In genomic region chr9:8134117-8134574, GRCm38 (mm10) we compare ENCODE assay signal across 8 mouse cellular contexts. TPM values are rescaled to one million over a fixed set of nuclear protein-coding genes. Genes with fewer than 3 reads are reported as not detected.
DNase-seq lines count a peak whose midpoint lies in the region; ATAC-seq and TF ChIP-seq lines count a peak whose summit lies in the region.

Gene Cep126, minus strand, starts transcription at chr9:8134294.

- no peaks in the 10 kb centered on the region for H3K36me3 ChIP-seq in forebrain, embryonic 10.5 days (replicated peaks)
- no peaks in the 10 kb centered on the region for H3K36me3 ChIP-seq in heart, embryonic 14.5 days (ENCODE audit: control insufficient read depth, insufficient read depth, low read length)
- no peaks in the 10 kb centered on the region for H3K36me3 ChIP-seq in kidney, postnatal 0 days (ENCODE audit: insufficient read depth, low read length)
- no peaks in the 10 kb centered on the region for H3K36me3 ChIP-seq in midbrain, postnatal 0 days (ENCODE audit: insufficient read depth, low read length)

- under 1% methylated on average over 71 of the region's 72 CpGs for whole genome bisulfite sequencing in forebrain, embryonic 10.5 days
- WGBS in heart, embryonic 14.5 days, result under 1% methylated on average over 65 of the region's 72 CpGs
- under 1% methylated on average over 65 of the region's 72 CpGs for WGBS in kidney, postnatal 0 days
- WGBS in midbrain, postnatal 0 days, result under 1% methylated on average over 63 of the region's 72 CpGs

- peaks cover 8% of the 10 kb centered on the region for H3K27me3 ChIP-seq in forebrain, embryonic 10.5 days (ENCODE audit: poor library complexity, severe bottlenecking)
- no peaks in the 10 kb centered on the region for H3K27me3 ChIP-seq in heart, embryonic 14.5 days (ENCODE audit: control insufficient read depth, insufficient read depth, low read length)
- H3K27me3 ChIP-seq in kidney, postnatal 0 days (ENCODE audit: insufficient read depth, low read length), result no peaks in the 10 kb centered on the region
- no peaks in the 10 kb centered on the region for H3K27me3 ChIP-seq in midbrain, postnatal 0 days (ENCODE audit: insufficient read depth, low read length)

- peak within 1 kb of the TSS; percentile 87 for H3K27ac ChIP-seq in forebrain, embryonic 10.5 days
- no peak within 1 kb of the TSS for H3K27ac ChIP-seq in heart, embryonic 14.5 days (replicated peaks in 1 of 2; ENCODE audit: control insufficient read depth in 1 of 2, insufficient read depth in 1 of 2, low read depth in 2 of 2, low read length in 2 of 2)
- no peak within 1 kb of the TSS for H3K27ac ChIP-seq in kidney, postnatal 0 days
- H3K27ac ChIP-seq in midbrain, postnatal 0 days (ENCODE audit: low read depth, low read length), result peak within 1 kb of the TSS; percentile 55; the same call in 1 of the 2 replicates

- peak; percentile 61 to 69 for DNase-seq in B cell, adult 2 months
- DNase-seq in brain, embryonic 18.5 days (ENCODE audit: low read depth, low spot score), result peak; percentile 51
- peak; percentile 90 for DNase-seq in forebrain, embryonic 10.5 days (ENCODE audit: extremely low spot score, low spot score)
- DNase-seq in kidney, postnatal 0 days (ENCODE audit: low spot score), result peak; percentile 89
- peak; percentile 75 for DNase-seq in liver
- DNase-seq in midbrain, postnatal 0 days (ENCODE audit: low spot score), result peak; percentile 84
- peak; percentile 15 to 37 for DNase-seq in spleen, postnatal 36 days (ENCODE audit: low spot score in 2 of 2)

- ATAC-seq in heart, embryonic 14.5 days (ENCODE audit: insufficient number of reproducible peaks, insufficient read depth, low FRiP score, low read depth), result peak; percentile 92
- ATAC-seq in kidney, postnatal 0 days (replicated peaks; ENCODE audit: low FRiP score, low read depth), result peak; percentile 98
- ATAC-seq in midbrain, postnatal 0 days (ENCODE audit: low FRiP score), result peak; percentile 96

- peaks cover 10% of the 10 kb centered on the region for H3K4me1 ChIP-seq in forebrain, embryonic 10.5 days
- H3K4me1 ChIP-seq in heart, embryonic 14.5 days (ENCODE audit: control insufficient read depth in 2 of 2, insufficient read depth in 2 of 2, low read length in 2 of 2), result no peaks in the 10 kb centered on the region; a peak in 1 of 4 replicates
- no peaks in the 10 kb centered on the region for H3K4me1 ChIP-seq in kidney, postnatal 0 days (replicated peaks; ENCODE audit: insufficient read depth, low read length)
- 0 out of 2 replicates have a peak, but pooled peaks cover 4% of the 10 kb centered on the region for H3K4me1 ChIP-seq in midbrain, postnatal 0 days (ENCODE audit: insufficient read depth, low read length)

- no peaks in the 10 kb centered on the region for H3K9me3 ChIP-seq in forebrain, embryonic 10.5 days
- H3K9me3 ChIP-seq in heart, embryonic 14.5 days (ENCODE audit: control insufficient read depth, low read length), result no peaks in the 10 kb centered on the region
- no peaks in the 10 kb centered on the region for H3K9me3 ChIP-seq in kidney, postnatal 0 days (replicated peaks; ENCODE audit: low read length)
- H3K9me3 ChIP-seq in midbrain, postnatal 0 days (ENCODE audit: low read length), result no peaks in the 10 kb centered on the region

- H3K4me3 ChIP-seq in forebrain, embryonic 10.5 days, result peak within 1 kb of the TSS; percentile 83
- H3K4me3 ChIP-seq in heart, embryonic 14.5 days (ENCODE audit: control insufficient read depth in 1 of 2, insufficient read depth in 1 of 2, low read depth in 1 of 2, low read length in 2 of 2), result peak within 1 kb of the TSS; percentile 93 to 94
- H3K4me3 ChIP-seq in kidney, postnatal 0 days (replicated peaks; ENCODE audit: low read depth, low read length), result peak within 1 kb of the TSS; percentile 83
- peak within 1 kb of the TSS; percentile 78 for H3K4me3 ChIP-seq in midbrain, postnatal 0 days (ENCODE audit: low read depth, low read length)

- H3K4me2 ChIP-seq in heart, embryonic 14.5 days (ENCODE audit: low read length), result peak within 1 kb of the TSS; percentile 83
- H3K4me2 ChIP-seq in kidney, postnatal 0 days (ENCODE audit: low read length), result peak within 1 kb of the TSS; percentile 74
- H3K4me2 ChIP-seq in midbrain, postnatal 0 days (ENCODE audit: low read depth, low read length, poor library complexity, severe bottlenecking), result peak within 1 kb of the TSS; percentile 72

- TF ChIP-seq CTCF in kidney, postnatal 0 days (IDR thresholded peaks at IDR 0.05; ENCODE audit: low read depth), result no peak
- no peak for TF ChIP-seq CTCF in midbrain, postnatal 0 days (IDR thresholded peaks at IDR 0.05)

- peak within 1 kb of the TSS; percentile 72 for H3K9ac ChIP-seq in heart, embryonic 14.5 days (ENCODE audit: low read length)
- peak within 1 kb of the TSS; percentile 53 for H3K9ac ChIP-seq in kidney, postnatal 0 days (ENCODE audit: low read depth, low read length)
- H3K9ac ChIP-seq in midbrain, postnatal 0 days (replicated peaks; ENCODE audit: low read length, poor library complexity, severe bottlenecking), result peak within 1 kb of the TSS; percentile 84

RNA-seq across cellular contexts. Expression of gene Cep126, which starts in this region (rescaled TPM):
- polyA plus RNA-seq in forebrain, embryonic 10.5 days (2016; fragmentation: Nextera tagmentation; extraction: Ambion mirVana), result 2.7 and 3.1 TPM in 2 replicates
- polyA plus RNA-seq in heart, embryonic 14.5 days (2014; fragmentation: Nextera tagmentation; extraction: Ambion mirVana), result 2.4 and 2.7 TPM in 2 replicates
- polyA plus RNA-seq in kidney, postnatal 0 days (2015; fragmentation: Nextera tagmentation; extraction: Ambion mirVana), result 3.7 and 4.0 TPM in 2 replicates
- 5.4 and 10.0 TPM in 2 replicates for total RNA-seq in midbrain, postnatal 0 days (2014; rRNA removed)
- polyA plus RNA-seq in midbrain, postnatal 0 days (2015; fragmentation: Nextera tagmentation; extraction: Ambion mirVana), result 2.2 and 2.6 TPM in 2 replicates

Comparison
In these comparisons a context has a peak if more than half of its experiments do, and no peak if none do; other contexts are left out.
1. DNase-seq: peak in every context shown above with its lines; median percentile 90 in forebrain, embryonic 10.5 days; 89 in kidney, postnatal 0 days; 84 in midbrain, postnatal 0 days; 75 in liver; 65 in B cell, adult 2 months; 51 in brain, embryonic 18.5 days; 26 in spleen, postnatal 36 days.
2. H3K27ac ChIP-seq: peak in forebrain, embryonic 10.5 days (single experiment) and midbrain, postnatal 0 days (single experiment); none in heart, embryonic 14.5 days (0 of 2) and kidney, postnatal 0 days (single experiment).
3. Peak in every context shown above with its lines, with median percentiles within 50 percentile points of each other: H3K4me3 ChIP-seq, ATAC-seq, H3K4me2 ChIP-seq and H3K9ac ChIP-seq.